Mouse (Mus musculus) myocyte (in vitro differentiated cells): ENCODE data around the gene Rab6b. TPM values are rescaled to one million over a fixed set of nuclear protein-coding genes. Genes with fewer than 3 reads are reported as not detected.
A peak's percentile ranks its signal among the peaks of the same experiment; 100 is the strongest.

Experiments used
- H3K27me3 ChIP-seq: one replicate; pipeline ENCODE4 v1.6.1; 2011; ENCODE audit not compliant: control insufficient read depth, insufficient read depth, insufficient read length
- H3K36me3 ChIP-seq: one replicate; pipeline ENCODE4 v1.6.1; 2011; ENCODE audit not compliant: control insufficient read depth, insufficient read depth
- H3K4me2 ChIP-seq: one replicate; pipeline ENCODE4 v1.6.1; 2011; ENCODE audit warnings: low read depth, control low read depth
- H3K4me3 ChIP-seq: one replicate; pipeline ENCODE4 v1.5.1; 2011; ENCODE audit warnings: mild to moderate bottlenecking, control low read depth, moderate library complexity
- H3K79me2 ChIP-seq: one replicate; pipeline ENCODE4 v1.6.1; 2011; ENCODE audit not compliant: control insufficient read depth, insufficient read depth
- H3ac ChIP-seq: one replicate; pipeline ENCODE4 v1.6.1; 2011; ENCODE audit not compliant: control insufficient read depth, insufficient read length
- CEBPB ChIP-seq: IDR thresholded peaks from 2 replicates; pipeline ENCODE4 v1.6.1; 2011; ENCODE audit warnings: mild to moderate bottlenecking, moderate library complexity; ENCODE audit not compliant: poor library complexity, insufficient read depth, severe bottlenecking
- E2F4 ChIP-seq: IDR thresholded peaks from one replicate; pipeline ENCODE4 v1.6.1; 2011; ENCODE audit warnings: mild to moderate bottlenecking, control low read depth, moderate library complexity; ENCODE audit not compliant: insufficient read depth
- MAX ChIP-seq: IDR thresholded peaks from one replicate; pipeline ENCODE4 v1.6.1; 2011; ENCODE audit warnings: low read depth, mild to moderate bottlenecking, control low read depth
- MYOD1 ChIP-seq, 3 experiments: IDR thresholded peaks; one replicate each; pipeline ENCODE4 v1.6.1; 2011; ENCODE audit warnings: control low read depth in 2 of 3, low read depth in 2 of 3, mild to moderate bottlenecking in 2 of 3, moderate library complexity in 1 of 3; ENCODE audit not compliant: insufficient read length in 2 of 3, control insufficient read depth in 1 of 3
- MYOG ChIP-seq, 3 experiments: IDR thresholded peaks; one replicate each; pipeline ENCODE4 v1.6.1; 2011; ENCODE audit warnings: control low read depth in 2 of 3, low read depth in 2 of 3, mild to moderate bottlenecking in 2 of 3; ENCODE audit not compliant: insufficient read length in 2 of 3, control insufficient read depth in 1 of 3, insufficient read depth in 1 of 3
- POLR2A ChIP-seq: IDR thresholded peaks from one replicate; pipeline ENCODE4 v1.6.1; 2011; ENCODE audit warnings: low read depth, mild to moderate bottlenecking, control low read depth, moderate library complexity; ENCODE audit not compliant: insufficient read length
- POLR2AphosphoS2 ChIP-seq: IDR thresholded peaks from one replicate; pipeline ENCODE4 v1.6.1; 2011; ENCODE audit warnings: low read depth, control low read depth; ENCODE audit not compliant: insufficient read length
- REST ChIP-seq: IDR thresholded peaks from one replicate; pipeline ENCODE4 v1.6.1; 2011; ENCODE audit warnings: mild to moderate bottlenecking, control low read depth, moderate library complexity; ENCODE audit not compliant: insufficient read depth, insufficient read length
- SRF ChIP-seq: IDR thresholded peaks from one replicate; pipeline ENCODE4 v1.6.1; 2011; ENCODE audit warnings: low read depth; ENCODE audit not compliant: control insufficient read depth, insufficient read length
- TCF12 ChIP-seq: IDR thresholded peaks from one replicate; pipeline ENCODE4 v1.6.1; 2011; ENCODE audit warnings: mild to moderate bottlenecking, control low read depth; ENCODE audit not compliant: poor library complexity, insufficient read depth, severe bottlenecking
- TCF3 ChIP-seq: IDR thresholded peaks from one replicate; pipeline ENCODE4 v1.6.1; 2011; ENCODE audit warnings: low read depth, control low read depth; ENCODE audit not compliant: insufficient read length
- USF1 ChIP-seq: IDR thresholded peaks from one replicate; pipeline ENCODE4 v1.6.1; 2011; ENCODE audit warnings: low read depth, mild to moderate bottlenecking, control low read depth, moderate library complexity
- polyA plus RNA-seq: library from polyadenylated mRNA; unstranded; fragments of >200 nt; fragmentation: generic; extraction: Trizol; gene quantifications from one replicate; pipeline ENCODE4 v1.2.1, GENCODE M21; 2012; ENCODE audit warnings: missing spikeins

Gene Rab6b
- polyA plus RNA-seq, 1 experiment = 2.4 TPM

DNA sequence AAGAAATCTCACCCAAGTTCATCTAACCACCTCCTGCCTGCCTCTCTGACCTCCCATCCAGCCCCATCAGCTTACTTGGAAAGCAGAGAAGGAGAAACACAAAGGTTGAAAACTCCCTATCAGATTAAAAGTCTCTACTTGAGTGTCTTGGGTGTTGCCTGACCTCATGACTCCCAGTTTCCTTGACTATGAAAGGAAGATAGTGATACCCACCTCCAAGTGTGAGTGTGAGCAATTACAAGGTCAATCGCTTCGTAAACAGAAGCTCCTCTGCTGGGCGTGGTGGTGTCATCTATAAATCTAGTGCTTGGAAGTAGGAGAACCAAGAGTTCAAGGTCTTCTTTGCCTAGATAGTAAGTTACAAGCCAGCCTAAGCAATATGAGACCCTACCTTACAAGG is 31.4 kb upstream of the Rab6b start:
- Histone ChIP-seq H3K79me2 (no peaks in the 10 kb centered on the region), H3ac (no peak overlapping the region), H3K4me3 (no peak overlapping the region), H3K4me2 (no peak overlapping the region), H3K36me3 (no peaks in the 10 kb centered on the region), H3K27me3 (no peaks in the 10 kb centered on the region)
- TF ChIP-seq E2F4 (no peak), CEBPB (no peak), MYOD1 (IDR thresholded peaks at IDR 0.05; ENCODE audit: control insufficient read depth in 1 of 3, insufficient read length in 2 of 3, low read depth in 2 of 3) (no peak), MYOG (IDR thresholded peaks at IDR 0.05; ENCODE audit: control insufficient read depth in 1 of 3, insufficient read depth in 1 of 3, insufficient read length in 2 of 3, low read depth in 2 of 3) (no peak), REST (no peak), SRF (no peak), TCF3 (no peak), USF1 (no peak), MAX (no peak), POLR2A (no peak), TCF12 (no peak), POLR2AphosphoS2 (no peak)

- no peak overlapping the region for H3ac ChIP-seq
- H3K27me3 ChIP-seq = no peaks in the 10 kb centered on the region
- H3K79me2 ChIP-seq = no peaks in the 10 kb centered on the region
- no peaks in the 10 kb centered on the region for H3K36me3 ChIP-seq
- TF ChIP-seq USF1 (no peak), TCF3 (no peak), POLR2A (no peak), TCF12 (no peak), CEBPB (no peak), SRF (no peak), REST (no peak), MYOG (IDR thresholded peaks at IDR 0.05; ENCODE audit: control insufficient read depth in 1 of 3, insufficient read depth in 1 of 3, insufficient read length in 2 of 3, low read depth in 2 of 3) (no peak), POLR2AphosphoS2 (no peak)
- H3K4me3 ChIP-seq = no peak overlapping the region
- H3K4me2 ChIP-seq = no peak overlapping the region
Observed at GRCm38 (mm10) chr9:103082246-103082975, 29.2 kb upstream of the Rab6b start.

DNA sequence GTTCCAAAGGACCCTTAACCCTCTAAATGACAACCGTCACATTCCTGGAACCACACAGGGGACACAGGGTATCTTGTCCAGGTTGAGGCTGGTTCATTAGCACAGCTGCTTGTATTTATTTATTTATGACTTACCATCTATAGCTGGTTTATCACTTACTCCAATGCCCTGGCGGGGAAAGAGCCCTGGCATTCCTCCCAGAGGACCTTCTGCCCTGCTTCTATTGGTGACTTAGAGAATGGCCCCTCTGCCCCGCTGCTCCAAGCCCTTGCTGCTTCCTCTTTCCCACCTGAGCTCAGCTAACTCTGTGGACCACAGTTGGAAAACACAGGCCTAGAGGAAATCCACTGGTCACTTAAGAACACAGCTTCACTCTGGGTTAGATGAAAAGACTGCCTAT is 28.2 kb upstream of the Rab6b start:
- no peak overlapping the region for H3K4me2 ChIP-seq
- H3K79me2 ChIP-seq = no peaks in the 10 kb centered on the region
- no peak for TF ChIP-seq MAX
- no peak for TF ChIP-seq USF1
- TF ChIP-seq TCF12 = no peak
- no peak for TF ChIP-seq POLR2AphosphoS2
- no peak for TF ChIP-seq SRF
- no peak for TF ChIP-seq REST
- TF ChIP-seq MYOD1 (IDR thresholded peaks at IDR 0.05; ENCODE audit: control insufficient read depth in 1 of 3, insufficient read length in 2 of 3, low read depth in 2 of 3) = no peak
- no peak for TF ChIP-seq TCF3
- TF ChIP-seq MYOG (IDR thresholded peaks at IDR 0.05; ENCODE audit: control insufficient read depth in 1 of 3, insufficient read depth in 1 of 3, insufficient read length in 2 of 3, low read depth in 2 of 3) = no peak

DNA sequence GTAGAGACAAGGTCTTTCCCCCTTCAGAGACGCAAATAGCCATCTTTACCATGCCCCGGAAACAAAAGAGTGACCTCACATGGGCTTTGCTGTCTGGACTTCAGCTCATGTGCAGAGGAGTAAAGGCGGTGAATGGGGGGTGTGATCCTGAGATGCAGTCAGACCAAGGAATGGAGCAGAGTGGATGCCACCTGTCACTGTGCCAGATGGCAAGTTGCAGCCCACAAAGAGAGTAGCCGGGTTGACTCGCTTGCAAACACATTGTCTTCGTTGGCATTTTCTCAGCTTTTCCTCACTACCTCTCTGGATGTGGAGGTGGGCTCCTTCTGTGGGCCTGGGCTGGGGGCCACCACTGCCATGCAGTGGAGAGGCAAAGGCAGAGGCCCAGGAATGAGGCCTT is 24.9 kb upstream of the Rab6b start:
- Histone ChIP-seq H3ac (no peak overlapping the region), H3K4me3 (no peak overlapping the region), H3K79me2 (no peaks in the 10 kb centered on the region), H3K27me3 (no peaks in the 10 kb centered on the region), H3K4me2 (no peak overlapping the region), H3K36me3 (no peaks in the 10 kb centered on the region)
- TF ChIP-seq TCF12 = no peak
- peak in 2 of 3 experiments; percentile 33 to 47 for TF ChIP-seq MYOD1 (IDR thresholded peaks at IDR 0.05; ENCODE audit: control insufficient read depth in 1 of 3, insufficient read length in 2 of 3, low read depth in 2 of 3)

More for the DNA sequence above, 28.2 kb upstream of the Rab6b start:
- Histone ChIP-seq H3K36me3 (no peaks in the 10 kb centered on the region), H3ac (no peak overlapping the region), H3K27me3 (no peaks in the 10 kb centered on the region), H3K4me3 (no peak overlapping the region)

DNA sequence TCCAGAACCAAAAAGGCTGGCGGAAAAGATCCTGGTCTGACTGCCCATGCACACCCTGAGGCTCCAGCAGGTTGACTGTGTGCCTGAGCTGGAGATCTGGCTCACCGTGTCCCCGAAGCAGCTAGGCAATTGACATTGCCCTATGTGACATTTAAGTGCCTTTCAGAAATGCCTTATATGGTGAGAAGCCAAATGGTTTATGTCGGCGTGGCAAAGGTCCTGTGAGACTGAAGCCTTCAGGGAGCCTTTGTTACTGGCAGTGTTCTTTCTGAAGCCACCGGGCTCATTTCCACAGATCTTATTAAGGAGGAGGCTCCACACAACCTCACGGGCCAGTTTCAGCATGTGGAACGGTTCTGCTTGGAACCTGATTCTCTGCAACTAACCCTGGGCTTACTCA is 24.3 kb upstream of the Rab6b start:
- no peak overlapping the region for H3K4me3 ChIP-seq
- H3K36me3 ChIP-seq = no peaks in the 10 kb centered on the region
- no peak overlapping the region for H3K4me2 ChIP-seq
- no peak for TF ChIP-seq MYOG (IDR thresholded peaks at IDR 0.05; ENCODE audit: control insufficient read depth in 1 of 3, insufficient read depth in 1 of 3, insufficient read length in 2 of 3, low read depth in 2 of 3)
- TF ChIP-seq POLR2AphosphoS2 = no peak
- TF ChIP-seq MYOD1 (IDR thresholded peaks at IDR 0.05; ENCODE audit: control insufficient read depth in 1 of 3, insufficient read length in 2 of 3, low read depth in 2 of 3) = no peak
- no peak for TF ChIP-seq SRF
- TF ChIP-seq POLR2A = no peak
- TF ChIP-seq TCF3 = no peak
- no peak for TF ChIP-seq REST
- TF ChIP-seq USF1 = no peak
- no peaks in the 10 kb centered on the region for H3K79me2 ChIP-seq
- no peaks in the 10 kb centered on the region for H3K27me3 ChIP-seq
- H3ac ChIP-seq = no peak overlapping the region
